ENCODE assay signal across 21 mouse cellular contexts in the genomic region with DNA sequence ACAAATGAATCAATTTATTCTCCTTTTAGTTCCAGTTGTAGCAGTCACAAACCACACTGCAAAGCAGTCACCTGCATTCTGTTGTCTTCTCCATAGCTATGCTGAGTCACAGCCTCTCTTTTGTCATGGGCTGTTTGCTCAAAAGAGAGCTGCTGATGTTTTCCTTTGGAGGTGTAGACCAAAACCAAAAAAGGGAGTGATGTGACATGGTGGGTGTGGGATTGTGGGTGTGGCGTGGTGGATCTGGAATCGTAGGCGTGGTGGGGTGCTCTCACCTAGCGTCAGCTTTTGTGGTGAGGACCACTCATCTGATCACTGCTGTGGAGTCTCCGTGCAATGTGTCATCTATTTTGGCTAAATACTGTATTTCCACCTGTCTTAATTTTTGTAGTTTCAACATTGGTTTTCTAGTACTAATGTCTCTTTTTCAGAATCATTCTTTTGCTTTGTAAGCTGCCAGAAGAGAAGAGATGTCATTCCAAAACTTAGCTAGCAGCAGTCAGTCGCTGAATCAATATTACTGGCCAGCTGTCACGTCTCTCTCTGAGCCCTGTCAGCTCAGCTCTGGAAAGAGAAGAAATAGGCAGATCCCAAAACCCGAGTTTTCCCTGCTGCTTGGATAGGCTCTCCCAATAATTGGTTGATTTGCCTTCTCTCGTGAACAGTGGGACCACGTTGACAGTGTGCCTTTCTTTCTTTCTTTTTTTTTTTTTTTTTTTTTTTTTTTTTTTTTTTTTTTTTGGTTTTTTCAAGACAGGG.
DNase-seq lines count a peak whose midpoint lies in the region; ATAC-seq lines count a peak whose summit lies in the region.
"Had no signal": no experiment of that assay in that cellular context is flagged by ENCODE, and none has a peak within 500 bp of the region (broad histone marks: within the 10 kb centered on the region; RNA-seq: fewer than 3 reads in every experiment).

No protein-coding gene starts in this region.

- H3K4me3 ChIP-seq in megakaryocyte, embryonic 14.5 days (replicated peaks) = peak overlapping the region; percentile 46
- no peak overlapping the region for H3K4me3 ChIP-seq in midbrain, embryonic 10.5 days
- H3K4me3 ChIP-seq: embryonic facial prominence, embryonic 15.5 days; forebrain, embryonic 15.5 days; hindbrain, embryonic 10.5 days; limb, embryonic 10.5 days; neural tube, embryonic 12.5 days had no signal

- H3K27ac ChIP-seq in midbrain, embryonic 10.5 days (replicated peaks) = no peak overlapping the region
- H3K27ac ChIP-seq: embryonic facial prominence, embryonic 15.5 days; forebrain, embryonic 15.5 days; hindbrain, embryonic 10.5 days; limb, embryonic 10.5 days; neural tube, embryonic 12.5 days had no signal

- peak; percentile 5 for DNase-seq in layer of hippocampus, adult 9-10 months (ENCODE audit: low spot score)
- no peak for DNase-seq in layer of hippocampus, adult 11-12 months (ENCODE audit: low spot score)
- peak; percentile 19 for DNase-seq in lung, postnatal 14 days
- no peak for DNase-seq in midbrain, embryonic 10.5 days (ENCODE audit: low spot score)
- no peak for DNase-seq in kidney, postnatal 14 days
- DNase-seq: adrenal gland, postnatal 14 days; cerebellum, adult 8-10 months; gastrocnemius, postnatal 14 days; heart, adult 11 months; kidney, postnatal 36 days; midbrain, embryonic 14.5 days; thymus, postnatal 14 days had no signal

- no peaks in the 10 kb centered on the region for H3K27me3 ChIP-seq in megakaryocyte, embryonic 14.5 days (replicated peaks)
- H3K27me3 ChIP-seq in midbrain, embryonic 10.5 days (ENCODE audit: low read depth, poor library complexity, severe bottlenecking) = no peaks in the 10 kb centered on the region
- H3K27me3 ChIP-seq: embryonic facial prominence, embryonic 15.5 days; forebrain, embryonic 15.5 days; neural tube, embryonic 12.5 days had no signal

- peaks cover 14% of the 10 kb centered on the region for H3K36me3 ChIP-seq in megakaryocyte, embryonic 14.5 days (replicated peaks; ENCODE audit: low read length)
- H3K36me3 ChIP-seq in midbrain, embryonic 10.5 days = 0 out of 2 replicates have a peak, but pooled peaks cover 2% of the 10 kb centered on the region
- H3K36me3 ChIP-seq: embryonic facial prominence, embryonic 15.5 days; forebrain, embryonic 15.5 days; hindbrain, embryonic 10.5 days; limb, embryonic 10.5 days; neural tube, embryonic 12.5 days had no signal

- peaks cover 81% of the 10 kb centered on the region for H3K4me1 ChIP-seq in megakaryocyte, embryonic 14.5 days
- H3K4me1 ChIP-seq in midbrain, embryonic 10.5 days = peaks cover 44% of the 10 kb centered on the region

- H3K9me3 ChIP-seq in megakaryocyte, embryonic 14.5 days = no peaks in the 10 kb centered on the region
- no peaks in the 10 kb centered on the region for H3K9me3 ChIP-seq in midbrain, embryonic 10.5 days (replicated peaks)
- H3K9me3 ChIP-seq: embryonic facial prominence, embryonic 15.5 days; forebrain, embryonic 15.5 days; hindbrain, embryonic 10.5 days; limb, embryonic 10.5 days; neural tube, embryonic 12.5 days had no signal

- 88% methylated on average over 10 of the region's 10 CpGs for WGBS in midbrain, embryonic 10.5 days

- ATAC-seq in megakaryocyte, adult 5-6 weeks (ENCODE audit: poor library complexity, severe bottlenecking) = no peak
- ATAC-seq: forebrain, embryonic 15.5 days; hindbrain, embryonic 16.5 days; intestine, postnatal 0 days had no signal

Comparison
In these comparisons a context has a peak if more than half of its experiments do, and no peak if none do; other contexts are left out.
1. DNase-seq: peak in layer of hippocampus, adult 9-10 months (single experiment) and lung, postnatal 14 days (single experiment); none in layer of hippocampus, adult 11-12 months (single experiment), midbrain, embryonic 10.5 days (single experiment) and kidney, postnatal 14 days (single experiment).